Mouse (Mus musculus) MEL (cell line): ENCODE measurements at regions not wholly inside any gene's neighbourhood (a gene's known extent, or its start where the extent isn't known, plus 50 kb on each side); places are given as distances from the start of the nearest gene placed in this dataset.

ENCODE experiments used
- DNase-seq: peaks from one replicate; pipeline ENCODE4 v3.0.0; 2011; ENCODE audit warnings: low read depth, low spot score
- H3K27ac ChIP-seq: 2 replicates; pipeline ENCODE4 v1.5.1; 2012; ENCODE audit warnings: low read depth, mild to moderate bottlenecking, control low read depth, low read length, moderate library complexity; ENCODE audit not compliant: control insufficient read depth
- H3K27me3 ChIP-seq, 2 experiments: fragments of 150-350 bp in 1 of 2; sonication (generic) in 1 of 2; 2 replicates each; pipeline ENCODE4 v1.6.1; 2012; ENCODE audit warnings: low read length in 2 of 2, mild to moderate bottlenecking in 2 of 2, improper control_type of control experiment in 1 of 2, moderate library complexity in 1 of 2; ENCODE audit not compliant: insufficient read depth in 2 of 2, control insufficient read depth in 1 of 2
- H3K36me3 ChIP-seq, 2 experiments: 2 replicates each; pipeline ENCODE4 v1.6.1; 2012 to 2014; ENCODE audit warnings: low read length in 2 of 2, improper control_type of control experiment in 1 of 2, inconsistent platforms in 1 of 2, mild to moderate bottlenecking in 1 of 2; ENCODE audit not compliant: insufficient read depth in 2 of 2, control insufficient read depth in 1 of 2
- H3K4me1 ChIP-seq, 2 experiments: fragments of 150-350 bp in 1 of 2; sonication (generic) in 1 of 2; 2 replicates each; pipeline ENCODE4 v1.6.1; 2012; ENCODE audit warnings: low read length in 2 of 2, improper control_type of control experiment in 1 of 2, mild to moderate bottlenecking in 1 of 2; ENCODE audit not compliant: insufficient read depth in 2 of 2, control insufficient read depth in 1 of 2
- H3K4me3 ChIP-seq, 2 experiments: fragments of 150-350 bp in 1 of 2; sonication (generic) in 1 of 2; 2 replicates each; pipeline ENCODE4 v1.5.1; 2012; ENCODE audit warnings: low read depth in 2 of 2, low read length in 2 of 2, mild to moderate bottlenecking in 2 of 2, moderate library complexity in 2 of 2, control low read depth in 1 of 2, improper control_type of control experiment in 1 of 2; ENCODE audit not compliant: control insufficient read depth in 1 of 2, insufficient read depth in 1 of 2
- H3K79me2 ChIP-seq: 2 replicates; pipeline ENCODE4 v1.6.1; 2012; ENCODE audit warnings: mild to moderate bottlenecking, low read length, moderate library complexity; ENCODE audit not compliant: control insufficient read depth, poor library complexity, insufficient read depth
- H3K9ac ChIP-seq: 2 replicates; pipeline ENCODE4 v1.6.1; 2012; ENCODE audit warnings: low read depth, mild to moderate bottlenecking, control low read depth, low read length, moderate library complexity; ENCODE audit not compliant: control insufficient read depth, poor library complexity, severe bottlenecking
- H3K9me3 ChIP-seq: fragments of 150-350 bp; sonication (generic); replicated peaks from 2 replicates; pipeline ENCODE4 v1.6.1; 2012; ENCODE audit warnings: mild to moderate bottlenecking, low read length, improper control_type of control experiment, moderate library complexity; ENCODE audit not compliant: insufficient read depth
- CHD1 ChIP-seq: IDR thresholded peaks from 2 replicates; pipeline ENCODE4 v1.6.1; 2012; ENCODE audit warnings: low read depth, mild to moderate bottlenecking, inconsistent platforms, low read length, improper control_type of control experiment
- CTCF ChIP-seq, 3 experiments: IDR thresholded peaks in 2 of 3; conservative IDR thresholded peaks in 1 of 3; 2 replicates each; pipeline ENCODE4 v1.5.1; 2011 to 2012; ENCODE audit warnings: low read length in 3 of 3, low read depth in 2 of 3, mild to moderate bottlenecking in 2 of 3, improper control_type of control experiment in 1 of 3, inconsistent platforms in 1 of 3, mixed read lengths in 1 of 3, moderate library complexity in 1 of 3; ENCODE audit not compliant: control insufficient read depth in 1 of 3, insufficient read depth in 1 of 3, poor library complexity in 1 of 3, severe bottlenecking in 1 of 3
- GATA1 ChIP-seq: IDR thresholded peaks from 2 replicates; pipeline ENCODE4 v1.6.1; 2011; ENCODE audit warnings: low read depth, low read length, improper control_type of control experiment
- MAFK ChIP-seq: IDR thresholded peaks from 2 replicates; pipeline ENCODE4 v1.6.1; 2011; ENCODE audit warnings: low read depth, mild to moderate bottlenecking, low read length, improper control_type of control experiment, borderline replicate concordance
- MAX ChIP-seq: IDR thresholded peaks from 2 replicates; pipeline ENCODE4 v1.6.1; 2011; ENCODE audit warnings: low read length, improper control_type of control experiment
- MEF2A ChIP-seq: IDR thresholded peaks from 2 replicates; pipeline ENCODE4 v1.6.1; 2014; ENCODE audit warnings: low read depth, mild to moderate bottlenecking, inconsistent platforms, low read length, improper control_type of control experiment; ENCODE audit not compliant: poor library complexity, insufficient replicate concordance, severe bottlenecking; ENCODE audit errors: extremely low read depth
- MXI1 ChIP-seq: IDR thresholded peaks from 2 replicates; pipeline ENCODE4 v1.6.1; 2011; ENCODE audit warnings: mild to moderate bottlenecking, low read depth, low read length, improper control_type of control experiment
- POLR2A ChIP-seq, 2 experiments: IDR thresholded peaks; 2 replicates each; pipeline ENCODE4 v1.6.1; 2011 to 2012; ENCODE audit warnings: low read length in 2 of 2, mild to moderate bottlenecking in 2 of 2, control low read depth in 1 of 2, improper control_type of control experiment in 1 of 2, low read depth in 1 of 2, moderate library complexity in 1 of 2; ENCODE audit not compliant: control insufficient read depth in 1 of 2, insufficient read depth in 1 of 2, poor library complexity in 1 of 2
- RAD21 ChIP-seq: IDR thresholded peaks from 2 replicates; pipeline ENCODE4 v1.6.1; 2011; ENCODE audit warnings: mild to moderate bottlenecking, low read depth, low read length, improper control_type of control experiment
- SMC3 ChIP-seq: IDR thresholded peaks from 2 replicates; pipeline ENCODE4 v1.6.1; 2011; ENCODE audit warnings: low read depth, low read length, improper control_type of control experiment
- TCF12 ChIP-seq: IDR thresholded peaks from 2 replicates; pipeline ENCODE4 v1.6.1; 2014; ENCODE audit warnings: low read depth, mild to moderate bottlenecking, inconsistent platforms, low read length, improper control_type of control experiment, moderate library complexity
- UBTF ChIP-seq: IDR thresholded peaks from 2 replicates; pipeline ENCODE4 v1.6.1; 2012; ENCODE audit warnings: low read depth, mild to moderate bottlenecking, inconsistent platforms, low read length, improper control_type of control experiment, moderate library complexity, borderline replicate concordance; ENCODE audit not compliant: insufficient read depth
- ZKSCAN1 ChIP-seq: IDR thresholded peaks from 2 replicates; pipeline ENCODE4 v1.6.1; 2012; ENCODE audit warnings: low read depth, mild to moderate bottlenecking, inconsistent platforms, low read length, improper control_type of control experiment, moderate library complexity
- ZNF384 ChIP-seq: IDR thresholded peaks from 2 replicates; pipeline ENCODE4 v1.6.1; 2012; ENCODE audit warnings: low read depth, mild to moderate bottlenecking, inconsistent platforms, low read length, improper control_type of control experiment

GRCm38 (mm10) chr8:98515246-98515645 is 901.0 kb downstream of the Cdh8 start:
- Histone ChIP-seq H3K36me3 (no peaks in the 10 kb centered on the region; a peak in 1 of 4 replicates), H3K79me2 (no peaks in the 10 kb centered on the region), H3K27ac (no peak overlapping the region), H3K9me3 (no peaks in the 10 kb centered on the region), H3K4me3 (no peak overlapping the region), H3K9ac (no peak overlapping the region), H3K4me1 (no peaks in the 10 kb centered on the region), H3K27me3 (no peaks in the 10 kb centered on the region)
- TF ChIP-seq POLR2A (IDR thresholded peaks at IDR 0.05; ENCODE audit: control insufficient read depth in 1 of 2, insufficient read depth in 1 of 2, low read depth in 1 of 2, low read length in 2 of 2, poor library complexity in 1 of 2) (no peak), UBTF (no peak), MXI1 (no peak), SMC3 (no peak)
- no peak for DNase-seq

GRCm38 (mm10) chr8:98496793-98497192 is 919.5 kb downstream of the Cdh8 start:
- no peak overlapping the region for H3K4me3 ChIP-seq
- no peaks in the 10 kb centered on the region for H3K36me3 ChIP-seq
- no peaks in the 10 kb centered on the region for H3K27me3 ChIP-seq
- no peaks in the 10 kb centered on the region for H3K9me3 ChIP-seq
- no peaks in the 10 kb centered on the region for H3K79me2 ChIP-seq
- H3K9ac ChIP-seq, result no peak overlapping the region
- no peak for TF ChIP-seq MEF2A
- no peak for TF ChIP-seq ZKSCAN1
- TF ChIP-seq POLR2A (IDR thresholded peaks at IDR 0.05; ENCODE audit: control insufficient read depth in 1 of 2, insufficient read depth in 1 of 2, low read depth in 1 of 2, low read length in 2 of 2, poor library complexity in 1 of 2), result no peak
- no peak for TF ChIP-seq TCF12
- TF ChIP-seq MAX, result no peak
- TF ChIP-seq ZNF384, result no peak
- no peak for TF ChIP-seq RAD21
- no peak for TF ChIP-seq MAFK
- TF ChIP-seq CHD1, result no peak
- DNase-seq, result no peak
- H3K27ac ChIP-seq, result no peak overlapping the region
- H3K4me1 ChIP-seq, result no peaks in the 10 kb centered on the region

GRCm38 (mm10) chr8:98463375-98464030 is 952.8 kb downstream of the Cdh8 start:
- H3K9me3 ChIP-seq, result no peaks in the 10 kb centered on the region

More at GRCm38 (mm10) chr8:98463375-98464030, 952.8 kb downstream of the Cdh8 start:
- no peaks in the 10 kb centered on the region for H3K27me3 ChIP-seq
- no peaks in the 10 kb centered on the region for H3K79me2 ChIP-seq
- no peak overlapping the region for H3K4me3 ChIP-seq
- no peaks in the 10 kb centered on the region for H3K4me1 ChIP-seq
- DNase-seq, result peak; percentile 55
- no peak overlapping the region for H3K27ac ChIP-seq
- no peaks in the 10 kb centered on the region for H3K36me3 ChIP-seq
- TF ChIP-seq GATA1 (0 out of 2 replicates have a peak, but pooled peaks have one; percentile 21), CTCF (IDR thresholded peaks at IDR 0.05 in 2 of 3, conservative IDR thresholded peaks at IDR 0.05 in 1 of 3; ENCODE audit: control insufficient read depth in 1 of 3, insufficient read depth in 1 of 3, low read depth in 2 of 3, low read length in 3 of 3, poor library complexity in 1 of 3, severe bottlenecking in 1 of 3) (no peak)
- TF ChIP-seq, all 39 proteins: peak for 1
- H3K9ac ChIP-seq, result no peak overlapping the region
